Mouse (Mus musculus) cerebellum, adult (tissue): Measurements from ENCODE around the gene Cbx5.

ENCODE experiments used
- ATAC-seq: cut with Nextera tagmentation; 2 replicates; pipeline ENCODE4 v1.9.2; 2017; ENCODE audit warnings: mild to moderate bottlenecking, moderate library complexity, mixed read lengths; ENCODE audit not compliant: insufficient number of reproducible peaks, low FRiP score, low TSS enrichment

The Cbx5 gene

GRCm38 (mm10) chr15:103178767-103179166, 60.8 kb downstream of the Cbx5 start:
- ATAC-seq = no peak

GRCm38 (mm10) chr15:103178137-103178536, 61.5 kb downstream of the Cbx5 start:
- no peak for ATAC-seq

GRCm38 (mm10) chr15:103177611-103178041, 62.0 kb downstream of the Cbx5 start:
- no peak for ATAC-seq

- peak; percentile 76 for ATAC-seq
These were observed 62.7 kb downstream of the Cbx5 start for GRCm38 (mm10) chr15:103176874-103177421.

GRCm38 (mm10) chr15:103173251-103173650, 66.4 kb downstream of the Cbx5 start:
- no peak for ATAC-seq

- no peak for ATAC-seq
These were observed 67.1 kb downstream of the Cbx5 start for GRCm38 (mm10) chr15:103172537-103172936.

GRCm38 (mm10) chr15:103171276-103171675, 68.3 kb downstream of the Cbx5 start:
- no peak for ATAC-seq

GRCm38 (mm10) chr15:103170316-103170679, 69.3 kb downstream of the Cbx5 start:
- no peak for ATAC-seq

GRCm38 (mm10) chr15:103169612-103170315, 69.9 kb downstream of the Cbx5 start:
- no peak for ATAC-seq

- no peak; the same call in 1 of the 2 replicates for ATAC-seq
These were observed 70.6 kb downstream of the Cbx5 start for GRCm38 (mm10) chr15:103168801-103169611.

- no peak for ATAC-seq
These were observed 71.8 kb downstream of the Cbx5 start for GRCm38 (mm10) chr15:103167786-103168185.

GRCm38 (mm10) chr15:103167042-103167615, 72.5 kb downstream of the Cbx5 start, which contains the start of gene Smug1:
Gene Smug1 (minus strand): TSS chr15:103167092.
- no peak for ATAC-seq

- ATAC-seq = no peak
These were observed 73.7 kb downstream of the Cbx5 start for GRCm38 (mm10) chr15:103165924-103166323.

GRCm38 (mm10) chr15:103165379-103165778, 74.2 kb downstream of the Cbx5 start:
- peak; percentile 50 for ATAC-seq

- ATAC-seq = peak; percentile 86
These were observed 76.3 kb downstream of the Cbx5 start for GRCm38 (mm10) chr15:103163182-103163919.

GRCm38 (mm10) chr15:103157585-103157984, 82.0 kb downstream of the Cbx5 start:
- no peak for ATAC-seq

- no peak for ATAC-seq
These were observed 82.7 kb downstream of the Cbx5 start for GRCm38 (mm10) chr15:103156890-103157289.

- ATAC-seq = no peak
These were observed 84.0 kb downstream of the Cbx5 start for GRCm38 (mm10) chr15:103155366-103156321.
